ENCODE assay signal across 9 mouse cellular contexts in genomic region chr9:107550491-107551116, GRCm38 (mm10). TPM values are rescaled to one million over a fixed set of nuclear protein-coding genes. Genes with fewer than 3 reads are reported as not detected.
DNase-seq lines count a peak whose midpoint lies in the region; ATAC-seq and TF ChIP-seq lines count a peak whose summit lies in the region.
"Had no signal": no experiment of that assay in that cellular context is flagged by ENCODE, and none has a peak within 500 bp of the region (broad histone marks: within the 10 kb centered on the region; RNA-seq: fewer than 3 reads in every experiment).

No protein-coding gene starts in this region.

- H3K4me3 ChIP-seq in testis, adult 2 months (ENCODE audit: control insufficient read depth, low read depth, low read length) = peak overlapping the region; percentile 88
- H3K4me3 ChIP-seq in intestine, embryonic 14.5 days (ENCODE audit: low read depth, low read length) = peak overlapping the region; percentile 46; the same call in 1 of the 2 replicates
- H3K4me3 ChIP-seq in liver, embryonic 15.5 days (replicated peaks) = peak overlapping the region; percentile 57
- H3K4me3 ChIP-seq in stomach, postnatal 0 days (ENCODE audit: low read depth, low read length) = peak overlapping the region; percentile 46; the same call in 1 of the 2 replicates

- WGBS in intestine, embryonic 14.5 days = 37% methylated on average over 23 of the region's 23 CpGs
- WGBS in liver, embryonic 15.5 days (ENCODE audit: insufficient replicate concordance) = 39% methylated on average over 23 of the region's 23 CpGs
- 44% methylated on average over 23 of the region's 23 CpGs for WGBS in stomach, postnatal 0 days

- no peak for DNase-seq in testis, postnatal 10 days (ENCODE audit: low spot score)
- no peak for DNase-seq in intestine, embryonic 14.5 days (ENCODE audit: low spot score)
- DNase-seq in stomach, postnatal 0 days (ENCODE audit: low spot score) = peak; percentile 72
- DNase-seq in ovary, postnatal 36 days (ENCODE audit: low spot score) = no peak
- no peak for DNase-seq in embryo, embryonic 11 days
- no peak for DNase-seq in frontal cortex, postnatal 36 days (ENCODE audit: low spot score in 2 of 2)

- H3K27me3 ChIP-seq in testis, adult 2 months (ENCODE audit: control insufficient read depth, insufficient read depth, low read length) = no peaks in the 10 kb centered on the region
- no peaks in the 10 kb centered on the region for H3K27me3 ChIP-seq in intestine, embryonic 14.5 days (replicated peaks; ENCODE audit: control insufficient read depth, insufficient read depth, low read length)
- peaks cover 50% of the 10 kb centered on the region for H3K27me3 ChIP-seq in liver, embryonic 15.5 days
- H3K27me3 ChIP-seq in stomach, postnatal 0 days (ENCODE audit: control insufficient read depth, insufficient read depth, low read length) = no peaks in the 10 kb centered on the region

- TF ChIP-seq POLR2A in testis, adult 2 months (IDR thresholded peaks at IDR 0.05; ENCODE audit: control insufficient read depth, low read depth, low read length) = no peak

- TF ChIP-seq EP300 in stomach, postnatal 0 days (optimal IDR thresholded peaks at IDR 0.05) = no peak

- peaks cover 18% of the 10 kb centered on the region for H3K4me1 ChIP-seq in testis, adult 2 months (ENCODE audit: control insufficient read depth, insufficient read depth, low read length)
- peaks cover 42% of the 10 kb centered on the region for H3K4me1 ChIP-seq in intestine, embryonic 14.5 days (replicated peaks; ENCODE audit: control insufficient read depth, insufficient read depth, low read length)
- peaks cover 70% of the 10 kb centered on the region for H3K4me1 ChIP-seq in liver, embryonic 15.5 days (replicated peaks)
- peaks cover 16% of the 10 kb centered on the region for H3K4me1 ChIP-seq in stomach, postnatal 0 days (replicated peaks; ENCODE audit: control insufficient read depth, insufficient read depth)

- ATAC-seq in intestine, embryonic 14.5 days (replicated peaks; ENCODE audit: low FRiP score, low TSS enrichment, low read depth) = no peak
- no peak for ATAC-seq in liver, embryonic 15.5 days (ENCODE audit: insufficient read depth)
- peak; percentile 5; the same call in 1 of the 2 replicates for ATAC-seq in stomach, postnatal 0 days (ENCODE audit: low FRiP score, low TSS enrichment)

- peaks cover 2% of the 10 kb centered on the region for H3K36me3 ChIP-seq in testis, adult 2 months (ENCODE audit: control insufficient read depth, insufficient read depth, low read length)
- no peaks in the 10 kb centered on the region for H3K36me3 ChIP-seq in intestine, embryonic 14.5 days (ENCODE audit: control insufficient read depth, insufficient read depth, low read length)
- no peaks in the 10 kb centered on the region for H3K36me3 ChIP-seq in liver, embryonic 15.5 days (replicated peaks)
- no peaks in the 10 kb centered on the region for H3K36me3 ChIP-seq in stomach, postnatal 0 days (ENCODE audit: control insufficient read depth, insufficient read depth, low read length)

- no peak for TF ChIP-seq CTCF in testis, adult 2 months (IDR thresholded peaks at IDR 0.05; ENCODE audit: control insufficient read depth, insufficient read depth, insufficient replicate concordance, low read depth, low read length)
- TF ChIP-seq CTCF in stomach, postnatal 0 days (IDR thresholded peaks at IDR 0.05; ENCODE audit: low read depth) = no peak

- peak overlapping the region; percentile 65 for H3K9ac ChIP-seq in intestine, embryonic 14.5 days (ENCODE audit: low read length)
- H3K9ac ChIP-seq in liver, embryonic 15.5 days = peak overlapping the region; percentile 64; the same call in 1 of the 2 replicates
- H3K9ac ChIP-seq in stomach, postnatal 0 days (ENCODE audit: low read length) = peak overlapping the region; percentile 59; the same call in 1 of the 2 replicates

- H3K4me2 ChIP-seq in intestine, embryonic 14.5 days (ENCODE audit: low read length) = peak overlapping the region; percentile 98
- peak overlapping the region; percentile 94 for H3K4me2 ChIP-seq in liver, embryonic 15.5 days
- H3K4me2 ChIP-seq in stomach, postnatal 0 days (replicated peaks; ENCODE audit: low read depth) = peak overlapping the region; percentile 78

- peak overlapping the region; percentile 26 for H3K27ac ChIP-seq in testis, adult 2 months (ENCODE audit: control insufficient read depth, insufficient read depth, low read depth, low read length)
- peak overlapping the region; percentile 54; the same call in 1 of the 2 replicates for H3K27ac ChIP-seq in intestine, embryonic 14.5 days (ENCODE audit: low read depth)
- no peak overlapping the region for H3K27ac ChIP-seq in liver, embryonic 15.5 days (replicated peaks)
- H3K27ac ChIP-seq in stomach, postnatal 0 days (replicated peaks) = peak overlapping the region; percentile 69; the same call in 1 of the 2 replicates
- H3K27ac ChIP-seq: macrophage had no signal

- no peaks in the 10 kb centered on the region for H3K9me3 ChIP-seq in intestine, embryonic 14.5 days (ENCODE audit: control insufficient read depth, low read length)
- no peaks in the 10 kb centered on the region for H3K9me3 ChIP-seq in liver, embryonic 15.5 days (replicated peaks)
- H3K9me3 ChIP-seq in stomach, postnatal 0 days (ENCODE audit: control insufficient read depth, low read length) = no peaks in the 10 kb centered on the region

RNA-seq across cellular contexts. Expression of gene Rassf1, which starts 0.8 kb away (rescaled TPM):
- polyA plus RNA-seq in testis, adult 2 months (2012; rRNA removed) = 62.8 and 63.4 TPM in 2 replicates
- polyA plus RNA-seq in intestine, embryonic 14.5 days (2014; fragmentation: Nextera tagmentation; extraction: Ambion mirVana) = 54.4 and 59.9 TPM in 2 replicates
- 15.8 and 18.7 TPM in 2 replicates for polyA plus RNA-seq in liver, embryonic 15.5 days (2015; fragmentation: Nextera tagmentation; extraction: Ambion mirVana)
- 44.2 and 46.5 TPM in 2 replicates for polyA plus RNA-seq in stomach, postnatal 0 days (2015; fragmentation: Nextera tagmentation; extraction: Ambion mirVana)

RNA-seq across cellular contexts. Expression of gene Zmynd10, which starts 3.5 kb away (rescaled TPM):
- polyA plus RNA-seq in testis, adult 2 months (2012; rRNA removed) = 245 and 272 TPM in 2 replicates
- 0.54 TPM in 1 of 2 replicates, not detected in the other for polyA plus RNA-seq in intestine, embryonic 14.5 days (2014; fragmentation: Nextera tagmentation; extraction: Ambion mirVana)
- 0.64 and 1.0 TPM in 2 replicates for polyA plus RNA-seq in liver, embryonic 15.5 days (2015; fragmentation: Nextera tagmentation; extraction: Ambion mirVana)
- polyA plus RNA-seq in stomach, postnatal 0 days (2015; fragmentation: Nextera tagmentation; extraction: Ambion mirVana) = 0.94 and 0.97 TPM in 2 replicates
- polyA plus RNA-seq: macrophage had no signal

RNA-seq across cellular contexts. Expression of gene Nprl2, which starts 8.6 kb away (rescaled TPM):
- polyA plus RNA-seq in testis, adult 2 months (2012; rRNA removed) = 34.7 and 40.3 TPM in 2 replicates
- polyA plus RNA-seq in intestine, embryonic 14.5 days (2014; fragmentation: Nextera tagmentation; extraction: Ambion mirVana) = 34.8 and 42.2 TPM in 2 replicates
- 11.2 and 13.2 TPM in 2 replicates for polyA plus RNA-seq in liver, embryonic 15.5 days (2015; fragmentation: Nextera tagmentation; extraction: Ambion mirVana)
- polyA plus RNA-seq in stomach, postnatal 0 days (2015; fragmentation: Nextera tagmentation; extraction: Ambion mirVana) = 24.8 and 24.9 TPM in 2 replicates

RNA-seq across cellular contexts. Expression of gene Cyb561d2, which starts 8.6 kb away (rescaled TPM):
- polyA plus RNA-seq in testis, adult 2 months (2012; rRNA removed) = 28.3 and 29.4 TPM in 2 replicates
- 27.1 and 30.8 TPM in 2 replicates for polyA plus RNA-seq in intestine, embryonic 14.5 days (2014; fragmentation: Nextera tagmentation; extraction: Ambion mirVana)
- 13.1 and 13.2 TPM in 2 replicates for polyA plus RNA-seq in liver, embryonic 15.5 days (2015; fragmentation: Nextera tagmentation; extraction: Ambion mirVana)
- polyA plus RNA-seq in stomach, postnatal 0 days (2015; fragmentation: Nextera tagmentation; extraction: Ambion mirVana) = 26.7 and 28.2 TPM in 2 replicates

RNA-seq across cellular contexts. Expression of gene Tusc2, which starts 12.5 kb away (rescaled TPM):
- polyA plus RNA-seq in testis, adult 2 months (2012; rRNA removed) = 28.4 and 31.7 TPM in 2 replicates
- 42.8 and 45.1 TPM in 2 replicates for polyA plus RNA-seq in intestine, embryonic 14.5 days (2014; fragmentation: Nextera tagmentation; extraction: Ambion mirVana)
- 34.1 and 36.1 TPM in 2 replicates for polyA plus RNA-seq in liver, embryonic 15.5 days (2015; fragmentation: Nextera tagmentation; extraction: Ambion mirVana)
- 44.9 and 48.7 TPM in 2 replicates for polyA plus RNA-seq in stomach, postnatal 0 days (2015; fragmentation: Nextera tagmentation; extraction: Ambion mirVana)

Comparison
In these comparisons a context has a peak if more than half of its experiments do, and no peak if none do; other contexts are left out.
1. RNA of gene Zmynd10, which starts 3.5 kb away (polyA plus RNA-seq): 245 to 272 TPM in testis, adult 2 months; 0.94 to 0.97 TPM in stomach, postnatal 0 days, 0.64 to 1.0 TPM in liver, embryonic 15.5 days and 0.54 TPM in intestine, embryonic 14.5 days; every median in the first group is over 100 times any median in the second.
2. Peak in every context shown above with its lines, with median percentiles within 50 percentile points of each other: H3K4me3 ChIP-seq, H3K4me2 ChIP-seq and H3K9ac ChIP-seq.